Mouse (Mus musculus) liver, adult 2 months (tissue): ENCODE data around the gene Cnn2.

Experiments used
- CTCF ChIP-seq: fragments of 200-500 bp; IDR thresholded peaks from 2 replicates; pipeline ENCODE4 v1.5.1; 2011; ENCODE audit warnings: low read depth, low read length, control low read depth
- POLR2A ChIP-seq: fragments of 200-500 bp; IDR thresholded peaks from 2 replicates; pipeline ENCODE4 v1.6.1; 2011; ENCODE audit warnings: low read length, control low read depth; ENCODE audit not compliant: insufficient read depth; ENCODE audit errors: extremely low read depth

GRCm38 (mm10) chr10:79964727-79965126 is 23.7 kb upstream of the Cnn2 start:
- TF ChIP-seq CTCF, result no peak
- no peak for TF ChIP-seq POLR2A
